Mouse (Mus musculus) stomach, postnatal 0 days (tissue): ENCODE measurements around the gene Zscan5b.

Source experiments
- CTCF ChIP-seq: IDR thresholded peaks from 2 replicates; pipeline ENCODE4 v1.5.1; 2016; ENCODE audit warnings: antibody characterized with exemption, low read depth, mild to moderate bottlenecking, moderate library complexity
- EP300 ChIP-seq: optimal IDR thresholded peaks from 2 replicates; pipeline ENCODE3; 2016; ENCODE audit warnings: antibody characterized with exemption

DNA sequence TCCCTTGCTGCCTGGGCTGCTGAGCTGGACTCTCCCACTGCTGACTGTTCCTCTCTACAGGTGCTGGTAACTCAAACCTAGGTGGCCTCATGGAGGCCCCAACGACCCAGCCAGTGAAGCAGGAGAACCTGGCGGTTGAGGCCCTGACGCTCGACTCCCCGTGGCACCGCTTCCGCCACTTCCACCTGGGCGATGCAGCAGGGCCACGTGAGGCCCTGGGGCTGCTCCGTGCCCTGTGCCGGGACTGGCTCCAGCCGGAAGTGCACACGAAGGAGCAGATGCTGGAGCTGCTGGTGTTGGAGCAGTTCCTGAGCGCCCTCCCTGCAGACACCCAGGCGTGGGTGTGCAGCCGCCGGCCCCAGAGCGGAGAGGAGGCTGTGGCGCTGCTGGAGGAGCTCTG lies 38.3 kb upstream of the Zscan5b start:
- TF ChIP-seq CTCF (no peak), EP300 (no peak)
